Mouse (Mus musculus) forebrain, postnatal 0 days (tissue): ENCODE data around the gene Ap1b1. TPM values are rescaled to one million over a fixed set of nuclear protein-coding genes. Genes with fewer than 3 reads are reported as not detected.

ENCODE experiments used
- ATAC-seq: fragments of 200-750 bp; cut with Nextera tagmentation; 2 replicates; pipeline ENCODE4 v1.8.0; 2017; ENCODE audit warnings: mild to moderate bottlenecking, moderate library complexity
- DNase-seq: peaks from one replicate; pipeline ENCODE4 v3.0.0-alpha.2; 2015
- H3K27ac ChIP-seq: fragments of 300-500 bp; sonication (generic); 2 replicates; pipeline ENCODE4 v1.5.1; 2014; ENCODE audit warnings: low read depth, mild to moderate bottlenecking, antibody characterized with exemption, low read length, moderate library complexity, mixed read lengths
- H3K27me3 ChIP-seq: fragments of 300-500 bp; sonication (generic); 2 replicates; pipeline ENCODE4 v1.6.1; 2014; ENCODE audit warnings: mild to moderate bottlenecking, low read length, mixed read lengths; ENCODE audit not compliant: insufficient read depth
- H3K36me3 ChIP-seq: fragments of 300-500 bp; sonication (generic); 2 replicates; pipeline ENCODE4 v1.6.1; 2014; ENCODE audit warnings: mild to moderate bottlenecking, moderate library complexity; ENCODE audit not compliant: insufficient read depth
- H3K4me1 ChIP-seq: fragments of 300-500 bp; sonication (generic); 2 replicates; pipeline ENCODE4 v1.6.1; 2014; ENCODE audit warnings: antibody characterized with exemption; ENCODE audit not compliant: insufficient read depth
- H3K4me2 ChIP-seq: fragments of 300-500 bp; sonication (generic); 2 replicates; pipeline ENCODE4 v1.6.1; 2014; ENCODE audit warnings: low read depth, mild to moderate bottlenecking, moderate library complexity
- H3K4me3 ChIP-seq: fragments of 300-500 bp; sonication (generic); 2 replicates; pipeline ENCODE4 v1.5.1; 2014; ENCODE audit warnings: low read depth, low read length, mixed read lengths
- H3K9ac ChIP-seq: fragments of 300-500 bp; sonication (generic); 2 replicates; pipeline ENCODE4 v1.6.1; 2014; ENCODE audit warnings: mild to moderate bottlenecking
- H3K9me3 ChIP-seq: fragments of 300-500 bp; sonication (generic); 2 replicates; pipeline ENCODE4 v1.6.1; 2016; ENCODE audit warnings: low read length
- CTCF ChIP-seq: sonication (generic); IDR thresholded peaks from 2 replicates; pipeline ENCODE4 v1.5.1; 2016; ENCODE audit warnings: antibody characterized with exemption, control low read depth, low read depth
- WGBS: fragments of 180-500 bp; shearing (Covaris S2); extraction: QIAGEN DNeasy Blood & Tissue Kit; methylation state at CpG from one replicate; pipeline ENCODE4 v1.1.7; 2014; 5-methylcytosine and 5-hydroxymethylcytosine counted together
- polyA plus RNA-seq: library from polyadenylated mRNA; unstranded; fragments of >200 nt; fragmentation: Nextera tagmentation; extraction: Ambion mirVana; gene quantifications from 2 replicates; pipeline ENCODE4 v1.2.1, GENCODE M21; 2015
- total RNA-seq: library from RNA; depleted of rRNA; stranded (reverse); fragments of >200 nt; gene quantifications from 2 replicates; pipeline ENCODE4 v1.2.3, GENCODE M21; 2014

Gene Ap1b1
- total and polyA plus RNA-seq, 2 experiments from 2014 or later = 78.8 to 95.6 TPM

- Histone ChIP-seq H3K9ac (no peak overlapping the region), H3K4me2 (no peak overlapping the region), H3K27me3 (no peaks in the 10 kb centered on the region), H3K36me3 (peaks cover 11% of the 10 kb centered on the region), H3K9me3 (no peaks in the 10 kb centered on the region), H3K27ac (no peak overlapping the region), H3K4me3 (no peak overlapping the region), H3K4me1 (no peaks in the 10 kb centered on the region)
- WGBS = 41% methylated on average over 3 of the region's 3 CpGs
- DNase-seq = no peak
- TF ChIP-seq CTCF = no peak
- no peak for ATAC-seq
Measured at GRCm38 (mm10) chr11:4998352-4998751, 11.7 kb downstream of the Ap1b1 start.

DNA sequence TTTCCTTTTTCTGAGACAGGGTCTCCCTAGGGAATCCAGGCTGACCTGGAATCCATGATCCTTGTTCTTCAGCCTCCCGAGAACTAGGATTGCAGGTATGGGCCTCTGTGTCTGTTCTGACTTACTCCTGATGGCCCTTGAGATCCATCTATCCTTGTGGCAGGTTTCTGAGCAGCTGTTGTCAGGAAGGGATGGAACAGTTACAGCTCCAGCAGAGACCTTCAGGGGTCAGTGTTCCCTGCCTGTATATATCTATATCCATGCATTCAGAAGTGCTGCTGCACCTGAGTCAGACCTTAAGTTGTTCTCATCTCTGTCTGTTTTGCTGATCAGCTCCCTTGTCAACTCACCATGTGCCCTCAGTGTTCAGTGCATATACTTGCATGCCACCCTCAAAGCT, 12.1 kb downstream of the Ap1b1 start:
- H3K9ac ChIP-seq = no peak overlapping the region
- H3K36me3 ChIP-seq = peaks cover 14% of the 10 kb centered on the region
- 70% methylated on average over 1 of the region's 1 CpGs for WGBS
- no peaks in the 10 kb centered on the region for H3K27me3 ChIP-seq
- no peaks in the 10 kb centered on the region for H3K9me3 ChIP-seq
- no peak overlapping the region for H3K4me2 ChIP-seq
- no peak overlapping the region for H3K27ac ChIP-seq
- no peak for TF ChIP-seq CTCF
- DNase-seq = no peak
- no peak for ATAC-seq
- H3K4me3 ChIP-seq = no peak overlapping the region
- no peaks in the 10 kb centered on the region for H3K4me1 ChIP-seq

DNA sequence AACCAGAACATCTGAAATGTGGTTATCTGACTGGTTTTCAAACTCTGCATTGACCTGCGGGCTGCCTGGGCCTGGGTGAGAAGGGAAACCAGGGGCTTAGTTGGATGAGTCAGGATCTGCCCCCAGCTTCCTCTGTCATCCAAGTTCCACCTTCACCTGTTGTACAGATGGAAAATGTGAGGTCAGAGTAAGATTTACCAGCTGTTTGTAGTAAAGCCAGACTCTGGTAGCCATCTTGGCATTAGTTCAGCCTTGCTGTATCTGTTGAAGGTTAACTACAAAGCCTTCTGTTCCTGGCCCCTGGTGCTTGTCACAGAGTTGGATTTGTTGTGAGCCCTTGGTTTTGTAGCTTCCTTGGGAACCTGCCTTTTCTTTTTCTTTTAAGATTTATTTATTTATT, 13.6 kb downstream of the Ap1b1 start:
- H3K4me3 ChIP-seq = no peak overlapping the region
- WGBS = 97% methylated on average over 1 of the region's 1 CpGs
- H3K27me3 ChIP-seq = no peaks in the 10 kb centered on the region
- no peak overlapping the region for H3K27ac ChIP-seq
- ATAC-seq = no peak
- DNase-seq = no peak
- no peak overlapping the region for H3K9ac ChIP-seq
- peaks cover 14% of the 10 kb centered on the region for H3K36me3 ChIP-seq
- no peak overlapping the region for H3K4me2 ChIP-seq
- no peaks in the 10 kb centered on the region for H3K9me3 ChIP-seq
- H3K4me1 ChIP-seq = no peaks in the 10 kb centered on the region
- no peak for TF ChIP-seq CTCF

DNA sequence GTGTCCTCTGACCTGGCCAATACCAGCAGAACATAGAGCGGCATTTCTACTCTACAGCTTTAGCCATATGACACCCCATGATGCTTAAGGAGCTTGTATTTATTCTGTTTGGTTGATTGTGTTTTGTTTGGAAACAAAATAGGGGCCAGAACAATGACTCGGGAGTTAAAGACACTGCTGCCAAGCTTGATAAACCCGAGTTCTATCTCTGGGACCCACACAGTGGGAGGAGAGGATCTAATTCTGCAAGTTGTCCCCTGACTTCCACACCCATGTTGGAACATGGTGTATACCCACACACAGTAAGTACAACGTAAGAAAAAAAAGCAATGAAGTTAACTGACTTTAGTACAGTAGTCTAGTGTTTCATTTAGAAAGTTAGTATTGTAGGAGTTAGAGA, 16.2 kb downstream of the Ap1b1 start:
- ATAC-seq = no peak
- Histone ChIP-seq H3K9ac (no peak overlapping the region), H3K27me3 (no peaks in the 10 kb centered on the region), H3K36me3 (peaks cover 14% of the 10 kb centered on the region), H3K27ac (no peak overlapping the region), H3K4me2 (no peak overlapping the region), H3K9me3 (no peaks in the 10 kb centered on the region), H3K4me1 (no peaks in the 10 kb centered on the region), H3K4me3 (no peak overlapping the region)
- no peak for DNase-seq
- WGBS = 83% methylated on average over 4 of the region's 4 CpGs
- no peak for TF ChIP-seq CTCF

DNA sequence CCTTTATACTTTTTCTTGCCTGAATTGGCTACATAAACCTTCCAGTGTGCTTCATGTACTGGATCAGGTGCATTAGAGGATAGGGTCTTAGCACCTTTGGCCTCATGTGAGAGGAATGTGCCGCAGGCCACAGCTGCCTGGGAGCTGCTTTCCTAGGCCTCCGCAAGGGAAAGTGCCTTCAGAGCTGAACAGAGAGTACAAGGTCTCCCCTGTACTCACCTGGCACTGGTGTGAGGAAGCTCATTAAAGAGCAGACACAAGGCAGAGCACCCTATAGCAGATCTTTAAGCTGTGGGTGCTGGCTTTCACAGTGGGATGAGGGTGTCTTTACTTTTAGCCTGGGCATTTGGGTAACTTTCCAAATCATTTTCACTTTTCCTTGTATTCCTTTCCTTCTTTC, 18.9 kb downstream of the Ap1b1 start:
- no peak overlapping the region for H3K4me2 ChIP-seq
- no peaks in the 10 kb centered on the region for H3K27me3 ChIP-seq
- TF ChIP-seq CTCF = no peak
- DNase-seq (no peak), ATAC-seq (no peak)
- no peaks in the 10 kb centered on the region for H3K9me3 ChIP-seq
- WGBS = 97% methylated on average over 2 of the region's 2 CpGs
- H3K27ac ChIP-seq = no peak overlapping the region
- H3K36me3 ChIP-seq = peaks cover 15% of the 10 kb centered on the region
- H3K4me1 ChIP-seq = no peaks in the 10 kb centered on the region
- H3K4me3 ChIP-seq = no peak overlapping the region
- H3K9ac ChIP-seq = no peak overlapping the region

GRCm38 (mm10) chr11:5007186-5007585, 20.6 kb downstream of the Ap1b1 start:
- no peak overlapping the region for H3K4me2 ChIP-seq
- no peaks in the 10 kb centered on the region for H3K27me3 ChIP-seq
- H3K4me1 ChIP-seq = no peaks in the 10 kb centered on the region
- no peak overlapping the region for H3K9ac ChIP-seq
- peaks cover 20% of the 10 kb centered on the region for H3K36me3 ChIP-seq
- no peak overlapping the region for H3K27ac ChIP-seq
- no peaks in the 10 kb centered on the region for H3K9me3 ChIP-seq
- DNase-seq = no peak
- WGBS = 79% methylated on average over 1 of the region's 1 CpGs
- H3K4me3 ChIP-seq = no peak overlapping the region
- ATAC-seq = no peak
- TF ChIP-seq CTCF = no peak

- H3K27me3 ChIP-seq = no peaks in the 10 kb centered on the region
- H3K9ac ChIP-seq = no peak overlapping the region
- H3K4me1 ChIP-seq = no peaks in the 10 kb centered on the region
- no peak for DNase-seq
- ATAC-seq = no peak
- WGBS = 81% methylated on average over 3 of the region's 3 CpGs
- no peaks in the 10 kb centered on the region for H3K9me3 ChIP-seq
- no peak for TF ChIP-seq CTCF
- no peak overlapping the region for H3K27ac ChIP-seq
- no peak overlapping the region for H3K4me2 ChIP-seq
- H3K36me3 ChIP-seq = peaks cover 24% of the 10 kb centered on the region
- no peak overlapping the region for H3K4me3 ChIP-seq
Measured at GRCm38 (mm10) chr11:5008867-5009266, 22.2 kb downstream of the Ap1b1 start.
